Mouse (Mus musculus): ENCODE measurements around the gene Ube2l3. TPM values are rescaled to one million over a fixed set of nuclear protein-coding genes. Genes with fewer than 3 reads are reported as not detected.
A peak's percentile ranks its signal among the peaks of the same experiment; 100 is the strongest.
"Not testable (repeated sequence)": the region's sequence is repeated elsewhere in the genome, so short reads cannot be mapped to it uniquely, and the experiment has no call there.

Ube2l3 gene
- polyA plus RNA-seq, 2 experiments from 2014 or later = 300 to 366 TPM

- peak; percentile 67 for ATAC-seq
These were observed 6.2 kb upstream of the Ube2l3 start, which contains the start of gene Rimbp3 for GRCm38 (mm10) chr16:17208389-17209361. TSS of gene Rimbp3 (plus strand) at chr16:17208603.

GRCm38 (mm10) chr16:17204990-17205389 lies 2.5 kb upstream of the Ube2l3 start:
- no peak for ATAC-seq

GRCm38 (mm10) chr16:17201977-17202376 lies 472 bp downstream of the Ube2l3 start:
- no peak for ATAC-seq

- ATAC-seq = peak; percentile 74
These were observed 1.3 kb downstream of the Ube2l3 start for GRCm38 (mm10) chr16:17200953-17201707.

- ATAC-seq = peak; percentile 19
These were observed 2.1 kb downstream of the Ube2l3 start for GRCm38 (mm10) chr16:17200121-17200952.

- ATAC-seq = no peak
These were observed 8.6 kb downstream of the Ube2l3 start for GRCm38 (mm10) chr16:17193823-17194222.

GRCm38 (mm10) chr16:17185475-17185874 lies 17.0 kb downstream of the Ube2l3 start:
- ATAC-seq = no peak

- no peak for ATAC-seq
These were observed 19.4 kb downstream of the Ube2l3 start for GRCm38 (mm10) chr16:17183003-17183402.

- no peak for ATAC-seq
These were observed 20.3 kb downstream of the Ube2l3 start for GRCm38 (mm10) chr16:17182136-17182535.

- ATAC-seq = no peak
These were observed 21.1 kb downstream of the Ube2l3 start for GRCm38 (mm10) chr16:17181382-17181781.

- peak; percentile 51 for ATAC-seq
These were observed 22.7 kb downstream of the Ube2l3 start for GRCm38 (mm10) chr16:17179706-17180105.

- no peak for ATAC-seq
These were observed 24.8 kb downstream of the Ube2l3 start for GRCm38 (mm10) chr16:17177623-17178170.

GRCm38 (mm10) chr16:17175765-17176164 lies 26.7 kb downstream of the Ube2l3 start:
- ATAC-seq = no peak

GRCm38 (mm10) chr16:17168049-17168448 lies 34.4 kb downstream of the Ube2l3 start:
- ATAC-seq = no peak

- ATAC-seq = no peak
These were observed 35.3 kb downstream of the Ube2l3 start for GRCm38 (mm10) chr16:17167179-17167578.

- not testable (repeated sequence) for ATAC-seq
These were observed 37.0 kb downstream of the Ube2l3 start for GRCm38 (mm10) chr16:17165478-17165877.

GRCm38 (mm10) chr16:17154346-17154745 lies 48.1 kb downstream of the Ube2l3 start:
- ATAC-seq = no peak

- ATAC-seq = no peak
These were observed 50.6 kb downstream of the Ube2l3 start for GRCm38 (mm10) chr16:17151874-17152273.

- ATAC-seq = no peak
These were observed 51.8 kb downstream of the Ube2l3 start for GRCm38 (mm10) chr16:17150520-17151258.

GRCm38 (mm10) chr16:17148084-17148483 lies 54.4 kb downstream of the Ube2l3 start:
- no peak for ATAC-seq

- ATAC-seq = peak; percentile 59
These were observed 55.0 kb downstream of the Ube2l3 start for GRCm38 (mm10) chr16:17147391-17147929.

Data from activated CD4-positive, CD25-positive, alpha-beta regulatory T cell, adult 4 months (primary cell).